Mouse (Mus musculus) forebrain, embryonic 13.5 days (tissue): Measurements from ENCODE around the gene Lsm2. TPM values are rescaled to one million over a fixed set of nuclear protein-coding genes. Genes with fewer than 3 reads are reported as not detected.
"Not testable (repeated sequence)": the region's sequence is repeated elsewhere in the genome, so short reads cannot be mapped to it uniquely, and the experiment has no call there.

Experiments used
- ATAC-seq: fragments of 200-750 bp; cut with Nextera tagmentation; 2 replicates; pipeline ENCODE4 v1.8.0; 2017
- H3K27ac ChIP-seq: fragments of 300-500 bp; sonication (generic); 2 replicates; pipeline ENCODE4 v1.5.1; 2015; ENCODE audit warnings: inconsistent platforms, mild to moderate bottlenecking, moderate library complexity
- H3K27me3 ChIP-seq: fragments of 300-500 bp; sonication (generic); 2 replicates; pipeline ENCODE4 v1.6.1; 2015; ENCODE audit warnings: mild to moderate bottlenecking, inconsistent platforms
- H3K36me3 ChIP-seq: fragments of 300-500 bp; sonication (generic); 2 replicates; pipeline ENCODE4 v1.6.1; 2015; ENCODE audit warnings: mild to moderate bottlenecking, inconsistent platforms; ENCODE audit not compliant: poor library complexity, severe bottlenecking
- H3K4me1 ChIP-seq: fragments of 300-500 bp; sonication (generic); 2 replicates; pipeline ENCODE4 v1.6.1; 2015; ENCODE audit warnings: inconsistent platforms
- H3K4me2 ChIP-seq: fragments of 300-500 bp; sonication (generic); 2 replicates; pipeline ENCODE4 v1.6.1; 2015; ENCODE audit warnings: inconsistent platforms, mild to moderate bottlenecking, moderate library complexity
- H3K4me3 ChIP-seq: fragments of 300-500 bp; sonication (generic); 2 replicates; pipeline ENCODE4 v1.5.1; 2015; ENCODE audit warnings: mild to moderate bottlenecking, inconsistent platforms
- H3K9ac ChIP-seq: fragments of 300-500 bp; sonication (generic); 2 replicates; pipeline ENCODE4 v1.6.1; 2015; ENCODE audit warnings: mild to moderate bottlenecking, inconsistent platforms
- H3K9me3 ChIP-seq: fragments of 300-500 bp; sonication (generic); replicated peaks from 2 replicates; pipeline ENCODE4 v1.6.1; 2016; ENCODE audit warnings: inconsistent platforms
- whole genome bisulfite sequencing: fragments of 180-500 bp; shearing (Covaris S2); methylation state at CpG from one replicate; pipeline ENCODE4 v1.1.7; 2015; 5-methylcytosine and 5-hydroxymethylcytosine counted together
- polyA plus RNA-seq: library from polyadenylated mRNA; unstranded; fragments of >200 nt; fragmentation: Nextera tagmentation; extraction: Ambion mirVana; gene quantifications from 2 replicates; pipeline ENCODE4 v1.2.1, GENCODE M21; 2015

The Lsm2 gene
- polyA plus RNA-seq, 1 experiment from 2014 or later: 203 TPM

DNA sequence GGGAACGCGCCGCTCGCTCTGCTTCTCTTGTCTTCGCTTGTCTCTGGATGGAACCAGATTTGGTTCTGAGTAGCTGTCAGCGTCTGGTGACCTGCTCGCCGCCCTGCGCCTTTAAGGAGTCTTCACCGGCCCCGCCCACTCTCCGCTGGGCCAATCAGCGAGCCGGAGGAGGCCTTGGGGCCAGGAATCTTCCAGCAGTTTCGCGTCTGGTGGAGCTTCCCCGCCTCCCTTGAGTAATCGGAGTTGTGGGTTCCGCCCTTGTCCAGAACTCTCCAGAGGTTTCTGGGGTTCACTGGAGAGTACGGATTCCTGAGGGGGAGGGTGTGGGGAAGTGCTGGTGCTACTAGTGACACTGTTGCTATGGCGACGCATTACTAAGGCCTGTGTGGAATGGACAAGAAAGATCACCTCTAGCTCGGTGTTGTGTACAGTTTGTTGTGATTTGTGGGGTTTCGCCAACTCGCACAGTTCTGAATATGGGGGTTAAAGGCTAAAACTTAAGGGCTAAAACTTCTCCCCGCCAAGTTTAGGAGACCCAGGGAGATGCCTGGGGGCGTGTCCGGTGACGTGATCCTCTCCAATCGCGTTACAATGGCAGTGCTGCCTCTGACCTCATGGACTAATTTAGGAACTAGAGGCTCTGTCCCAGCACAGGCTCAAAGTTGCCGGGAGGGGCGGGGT is 9.5 kb upstream of the Lsm2 start, which contains the start of the genes Hspa1a and Hspa1l:
Gene Hspa1a, minus strand, starts transcription at position 88 of the 681 bp plus-strand sequence.
Gene Hspa1l, plus strand, starts transcription at position 635 of the 681 bp plus-strand sequence.
- Histone ChIP-seq H3K4me2 (peak within 1 kb of the TSS; percentile 79), H3K27me3 (peaks cover 38% of the 10 kb centered on the region), H3K9ac (peak within 1 kb of the TSS; percentile 48; the same call in 1 of the 2 replicates), H3K4me3 (peak within 1 kb of the TSS; percentile 40)
- H3K9me3 ChIP-seq, H3K4me1 ChIP-seq, H3K36me3 ChIP-seq, H3K27ac ChIP-seq: not testable (repeated sequence)
- WGBS: under 1% methylated on average over 32 of the region's 33 CpGs
- ATAC-seq: peak; percentile 96

- ATAC-seq: no peak
- no peak overlapping the region for H3K4me2 ChIP-seq
- no peak overlapping the region for H3K27ac ChIP-seq
- no peak overlapping the region for H3K9ac ChIP-seq
- H3K36me3 ChIP-seq: no peaks in the 10 kb centered on the region
- 0 out of 2 replicates have a peak, but pooled peaks cover 9% of the 10 kb centered on the region for H3K27me3 ChIP-seq
- 86% methylated on average over 3 of the region's 3 CpGs for WGBS
- H3K4me1 ChIP-seq: peaks cover 13% of the 10 kb centered on the region
- no peak overlapping the region for H3K4me3 ChIP-seq
- H3K9me3 ChIP-seq: no peaks in the 10 kb centered on the region
These were observed 5.8 kb upstream of the Lsm2 start for GRCm38 (mm10) chr17:34975581-34976492.

GRCm38 (mm10) chr17:34977000-34977399 is 4.7 kb upstream of the Lsm2 start:
- Histone ChIP-seq H3K4me3 (no peak overlapping the region), H3K36me3 (no peaks in the 10 kb centered on the region), H3K27me3 (0 out of 2 replicates have a peak, but pooled peaks cover 9% of the 10 kb centered on the region), H3K4me1 (peaks cover 18% of the 10 kb centered on the region), H3K9ac (no peak overlapping the region), H3K9me3 (no peaks in the 10 kb centered on the region), H3K27ac (no peak overlapping the region), H3K4me2 (no peak overlapping the region)
- ATAC-seq: no peak
- WGBS: 96% methylated on average over 20 of the region's 20 CpGs

DNA sequence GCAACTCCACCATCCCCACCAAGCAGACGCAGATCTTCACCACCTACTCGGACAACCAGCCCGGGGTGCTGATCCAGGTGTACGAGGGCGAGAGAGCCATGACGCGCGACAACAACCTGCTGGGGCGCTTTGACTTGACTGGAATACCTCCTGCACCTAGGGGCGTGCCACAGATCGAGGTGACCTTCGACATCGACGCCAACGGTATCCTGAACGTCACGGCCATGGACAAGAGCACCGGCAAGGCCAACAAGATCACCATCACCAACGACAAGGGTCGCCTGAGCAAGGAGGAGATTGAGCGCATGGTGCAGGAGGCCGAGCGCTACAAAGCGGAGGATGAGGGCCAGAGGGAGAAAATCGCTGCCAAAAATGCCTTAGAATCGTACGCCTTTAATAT is 3.4 kb upstream of the Lsm2 start:
- no peak overlapping the region for H3K9ac ChIP-seq

DNA sequence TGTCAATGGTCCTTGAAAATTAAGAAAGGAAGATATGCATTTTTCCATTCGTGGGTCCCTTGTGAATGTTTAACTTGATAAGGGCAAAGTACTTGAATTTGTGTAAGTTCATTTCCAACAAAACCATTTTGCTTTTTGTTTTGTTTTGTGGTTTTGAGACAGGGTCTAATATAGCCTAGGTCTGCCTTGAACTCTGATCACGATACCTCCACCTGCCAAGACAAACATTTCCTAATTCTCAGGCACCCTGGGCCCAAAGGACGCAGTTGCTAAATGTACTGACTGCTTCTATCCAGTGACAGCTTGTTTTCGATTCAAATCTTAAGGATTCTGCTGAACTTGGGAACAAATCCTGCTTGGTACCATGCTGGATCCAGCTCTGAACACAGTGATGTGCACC is 2.0 kb upstream of the Lsm2 start:
- no peaks in the 10 kb centered on the region for H3K36me3 ChIP-seq
- H3K4me3 ChIP-seq: no peak overlapping the region
- no peak overlapping the region for H3K27ac ChIP-seq
- WGBS: 95% methylated on average over 4 of the region's 4 CpGs
- ATAC-seq: no peak
- H3K9ac ChIP-seq: peak overlapping the region; percentile 36; the same call in 1 of the 2 replicates
- peaks cover 26% of the 10 kb centered on the region for H3K4me1 ChIP-seq
- H3K9me3 ChIP-seq: no peaks in the 10 kb centered on the region
- H3K4me2 ChIP-seq: no peak overlapping the region
- H3K27me3 ChIP-seq: no peaks in the 10 kb centered on the region

More for the DNA sequence above, 3.4 kb upstream of the Lsm2 start:
- H3K4me1 ChIP-seq: peaks cover 23% of the 10 kb centered on the region
- H3K4me3 ChIP-seq: no peak overlapping the region
- no peaks in the 10 kb centered on the region for H3K9me3 ChIP-seq
- 0 out of 2 replicates have a peak, but pooled peaks cover 7% of the 10 kb centered on the region for H3K27me3 ChIP-seq
- 88% methylated on average over 27 of the region's 27 CpGs for WGBS
- no peak for ATAC-seq
- no peak overlapping the region for H3K27ac ChIP-seq
- H3K36me3 ChIP-seq: no peaks in the 10 kb centered on the region
- no peak overlapping the region for H3K4me2 ChIP-seq

DNA sequence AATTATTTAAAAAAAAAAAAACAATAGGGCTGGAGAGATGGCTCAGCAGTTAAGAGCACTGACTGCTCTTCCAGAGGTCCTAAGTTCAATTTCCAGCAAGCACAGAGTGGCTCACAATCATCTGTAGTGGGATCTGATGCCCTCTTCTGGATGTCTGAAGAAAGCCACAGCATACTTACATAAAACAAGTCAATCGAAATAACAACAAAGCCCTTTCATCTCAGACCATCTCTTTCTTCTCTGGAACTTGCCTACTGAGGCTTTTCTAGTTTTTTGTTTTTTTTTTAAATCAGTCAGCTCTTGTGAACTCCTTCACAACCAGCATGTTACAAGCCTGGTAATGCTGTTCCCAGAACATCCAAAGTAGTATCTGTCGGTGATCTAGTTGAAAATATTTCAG is 1.0 kb upstream of the Lsm2 start:
- no peak for ATAC-seq

GRCm38 (mm10) chr17:34982328-34982727 is 666 bp downstream of the Lsm2 start:
- Histone ChIP-seq H3K4me3 (peak overlapping the region; percentile 88), H3K9ac (peak overlapping the region; percentile 92), H3K9me3 (no peaks in the 10 kb centered on the region), H3K27ac (peak overlapping the region; percentile 97), H3K36me3 (peaks cover 22% of the 10 kb centered on the region), H3K27me3 (no peaks in the 10 kb centered on the region), H3K4me1 (peaks cover 26% of the 10 kb centered on the region), H3K4me2 (peak overlapping the region; percentile 89)
- 0% methylated on average over 15 of the region's 15 CpGs for WGBS
- ATAC-seq: no peak; the same call in 1 of the 2 replicates

More for the DNA sequence above, 1.0 kb upstream of the Lsm2 start:
- WGBS: 21% methylated on average over 2 of the region's 2 CpGs
- H3K4me3 ChIP-seq: peak overlapping the region; percentile 88
- H3K27me3 ChIP-seq: no peaks in the 10 kb centered on the region
- H3K9me3 ChIP-seq: no peaks in the 10 kb centered on the region
- H3K36me3 ChIP-seq: peaks cover 10% of the 10 kb centered on the region
- peak overlapping the region; percentile 97; the same call in 1 of the 2 replicates for H3K27ac ChIP-seq
- peak overlapping the region; percentile 92 for H3K9ac ChIP-seq
- H3K4me2 ChIP-seq: peak overlapping the region; percentile 89
- H3K4me1 ChIP-seq: peaks cover 26% of the 10 kb centered on the region

GRCm38 (mm10) chr17:34984218-34984617 is 2.6 kb downstream of the Lsm2 start:
- Histone ChIP-seq H3K4me1 (peaks cover 26% of the 10 kb centered on the region), H3K36me3 (peaks cover 32% of the 10 kb centered on the region), H3K4me3 (no peak overlapping the region), H3K9ac (no peak overlapping the region), H3K9me3 (no peaks in the 10 kb centered on the region), H3K4me2 (no peak overlapping the region), H3K27ac (no peak overlapping the region), H3K27me3 (no peaks in the 10 kb centered on the region)
- no peak for ATAC-seq
- 67% methylated on average over 2 of the region's 2 CpGs for WGBS

- no peak overlapping the region for H3K4me2 ChIP-seq
- H3K4me1 ChIP-seq: peaks cover 33% of the 10 kb centered on the region
- no peak overlapping the region for H3K4me3 ChIP-seq
- peaks cover 55% of the 10 kb centered on the region for H3K36me3 ChIP-seq
- no peaks in the 10 kb centered on the region for H3K9me3 ChIP-seq
- no peaks in the 10 kb centered on the region for H3K27me3 ChIP-seq
- no peak overlapping the region for H3K9ac ChIP-seq
- H3K27ac ChIP-seq: no peak overlapping the region
- no peak for ATAC-seq
These were observed 13.1 kb downstream of the Lsm2 start for GRCm38 (mm10) chr17:34994751-34995150.

GRCm38 (mm10) chr17:34995192-34995591 is 13.5 kb downstream of the Lsm2 start:
- H3K27me3 ChIP-seq, H3K9me3 ChIP-seq, H3K4me3 ChIP-seq, H3K4me2 ChIP-seq, ATAC-seq, H3K9ac ChIP-seq, H3K27ac ChIP-seq: not testable (repeated sequence)
- peaks cover 37% of the 10 kb centered on the region for H3K4me1 ChIP-seq
- 95% methylated on average over 4 of the region's 4 CpGs for WGBS
- peaks cover 53% of the 10 kb centered on the region for H3K36me3 ChIP-seq

- 94% methylated on average over 4 of the region's 4 CpGs for whole genome bisulfite sequencing
These were observed 14.3 kb downstream of the Lsm2 start for GRCm38 (mm10) chr17:34995927-34996326.

More at GRCm38 (mm10) chr17:34995927-34996326, 14.3 kb downstream of the Lsm2 start:
- not testable (repeated sequence) for H3K9me3 ChIP-seq, H3K4me2 ChIP-seq, H3K9ac ChIP-seq, ATAC-seq, H3K27me3 ChIP-seq, H3K27ac ChIP-seq, H3K4me3 ChIP-seq
- peaks cover 37% of the 10 kb centered on the region for H3K4me1 ChIP-seq
- peaks cover 46% of the 10 kb centered on the region for H3K36me3 ChIP-seq
